Mouse (Mus musculus) 3134 (cell line): ENCODE results near the gene Tspan18.

Source experiments
- DNase-seq: peaks from one replicate; pipeline ENCODE4 v3.0.0-alpha.2; 2011; ENCODE audit warnings: low spot score; ENCODE audit not compliant: insufficient read length; ENCODE audit errors: extremely low read depth

Gene Tspan18

GRCm38 (mm10) chr2:93267791-93268190 is 66.5 kb downstream of the Tspan18 start:
- no peak for DNase-seq

DNA sequence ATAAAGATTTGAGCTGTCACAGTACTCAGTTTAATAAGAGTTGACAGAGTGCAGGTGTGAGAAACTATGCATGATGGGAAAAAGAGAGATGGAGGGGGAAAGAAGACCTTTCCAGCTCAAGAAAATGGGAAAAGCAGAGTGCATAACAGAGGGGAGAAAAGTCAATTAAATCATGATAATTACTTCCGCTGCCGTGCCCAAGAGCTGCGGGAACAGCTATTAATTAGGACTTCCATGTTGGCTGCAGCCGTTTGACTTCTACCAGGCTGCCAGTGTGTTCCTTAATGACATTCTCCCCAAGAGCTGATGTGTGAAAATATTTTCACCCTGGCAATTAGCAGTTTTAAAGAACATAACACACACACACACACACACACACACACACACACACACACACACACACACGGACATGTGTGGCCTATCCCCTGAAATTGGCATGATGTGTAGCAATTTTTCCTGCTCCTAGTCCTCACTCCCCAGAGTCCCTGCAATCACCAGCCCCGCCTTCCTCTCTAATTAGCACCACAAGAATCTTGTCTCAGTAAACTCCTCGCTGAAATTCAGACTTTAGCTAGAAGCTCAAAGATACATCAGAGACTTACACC is 67.6 kb downstream of the Tspan18 start:
- DNase-seq: no peak

- no peak for DNase-seq
Observed at GRCm38 (mm10) chr2:93262291-93263285, 71.7 kb downstream of the Tspan18 start.

DNA sequence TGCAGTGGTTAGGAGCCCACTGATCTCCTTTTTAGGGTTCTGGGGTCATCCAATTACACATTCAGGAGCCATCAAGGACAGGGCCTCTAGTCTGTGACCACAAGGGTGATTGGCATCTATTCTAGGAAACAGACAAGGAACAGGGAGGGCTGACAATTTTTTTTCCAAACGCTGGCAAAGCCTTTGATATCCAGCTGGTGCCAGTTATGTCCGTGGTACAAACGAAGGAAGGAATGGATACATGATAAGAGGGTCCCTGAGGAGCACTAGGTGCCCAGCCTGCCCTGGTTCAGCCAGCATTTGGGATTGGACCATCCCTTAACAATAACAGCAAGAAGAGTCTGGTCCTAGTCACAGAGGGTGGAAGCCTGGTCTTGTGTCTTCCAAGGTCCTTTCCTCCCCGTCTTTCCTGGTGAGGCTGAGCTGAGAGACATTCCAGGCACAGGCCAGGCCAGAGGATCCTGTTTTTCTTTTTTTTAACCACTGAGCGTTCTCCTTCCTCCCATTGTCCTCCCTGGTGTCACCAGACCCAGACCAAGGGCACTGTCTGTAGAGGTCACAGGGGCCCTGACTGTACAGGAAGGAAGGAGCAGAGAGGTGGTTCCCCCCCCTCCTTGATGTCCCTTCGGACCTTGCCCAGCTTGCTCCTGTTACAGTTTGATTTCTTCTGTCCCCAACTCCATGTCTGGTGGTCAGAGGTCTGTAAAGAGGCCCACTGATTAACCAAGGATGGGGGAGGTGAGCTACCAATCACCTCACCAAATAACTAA is 72.6 kb downstream of the Tspan18 start:
- no peak for DNase-seq

- DNase-seq: no peak
Observed at GRCm38 (mm10) chr2:93257634-93258033, 76.7 kb downstream of the Tspan18 start.

GRCm38 (mm10) chr2:93256735-93257405 is 77.4 kb downstream of the Tspan18 start:
- DNase-seq: no peak

DNA sequence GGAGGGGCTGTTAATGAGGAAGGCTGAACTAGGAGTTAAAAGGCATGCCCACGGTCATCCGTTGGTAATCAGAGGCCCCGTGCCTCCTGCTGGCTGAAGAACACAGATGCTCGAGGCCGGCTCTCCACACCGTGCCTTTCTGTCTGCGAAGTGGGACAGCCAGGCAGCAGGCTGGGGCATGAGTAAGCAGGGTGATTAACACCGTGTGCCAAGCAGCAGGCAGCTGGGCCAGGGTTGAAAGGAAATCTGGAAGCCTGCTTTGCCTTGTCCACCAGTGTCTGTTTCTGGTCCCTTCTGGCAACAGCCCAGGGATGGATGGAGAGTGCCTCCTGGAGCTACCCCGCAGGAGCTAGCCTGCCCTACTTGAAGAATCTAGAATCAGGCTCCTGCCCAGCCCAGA is 81.9 kb downstream of the Tspan18 start:
- peak; percentile 7 for DNase-seq

DNA sequence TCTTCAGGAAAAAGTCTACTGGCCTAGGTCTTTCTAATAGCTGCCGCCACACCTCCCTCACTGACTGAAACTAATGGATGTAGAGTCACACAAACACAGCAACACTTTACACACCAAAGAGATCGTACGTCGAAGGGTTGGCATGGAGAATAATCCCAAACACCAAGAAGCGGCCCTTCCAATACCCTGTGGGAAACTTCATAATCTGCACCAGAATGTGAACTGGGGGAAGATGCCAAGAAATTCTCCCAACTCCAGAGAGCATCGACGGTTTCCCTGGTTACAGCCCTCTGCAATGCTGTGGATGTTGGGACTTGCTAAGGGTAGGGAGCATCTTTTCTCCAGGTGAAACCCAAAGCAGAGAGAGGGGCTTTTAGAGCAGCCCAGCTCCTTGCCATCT is 83.7 kb downstream of the Tspan18 start:
- no peak for DNase-seq

DNA sequence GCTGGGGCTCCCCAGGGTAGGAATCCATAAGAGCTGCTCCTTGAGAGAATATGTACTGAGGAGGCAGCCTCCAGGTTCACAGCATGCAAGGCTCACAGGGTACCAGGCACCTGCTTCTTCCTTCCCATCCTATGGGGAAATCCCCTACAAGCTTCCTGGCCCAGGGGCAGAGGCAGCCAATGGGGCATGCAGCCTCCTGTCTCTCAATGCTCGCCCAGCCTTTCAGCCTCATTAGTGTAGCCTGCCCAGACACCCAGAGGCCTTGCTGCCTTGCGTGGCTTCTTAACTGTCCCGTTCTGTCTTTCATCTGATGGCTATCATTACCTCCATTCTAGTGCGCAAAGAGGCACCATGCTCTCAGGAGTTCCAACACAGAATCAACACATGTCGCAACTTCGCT is 85.2 kb downstream of the Tspan18 start:
- DNase-seq: no peak

GRCm38 (mm10) chr2:93244090-93244443 is 90.2 kb downstream of the Tspan18 start:
- no peak for DNase-seq

- no peak for DNase-seq
Observed at GRCm38 (mm10) chr2:93243439-93244089, 90.7 kb downstream of the Tspan18 start.

DNA sequence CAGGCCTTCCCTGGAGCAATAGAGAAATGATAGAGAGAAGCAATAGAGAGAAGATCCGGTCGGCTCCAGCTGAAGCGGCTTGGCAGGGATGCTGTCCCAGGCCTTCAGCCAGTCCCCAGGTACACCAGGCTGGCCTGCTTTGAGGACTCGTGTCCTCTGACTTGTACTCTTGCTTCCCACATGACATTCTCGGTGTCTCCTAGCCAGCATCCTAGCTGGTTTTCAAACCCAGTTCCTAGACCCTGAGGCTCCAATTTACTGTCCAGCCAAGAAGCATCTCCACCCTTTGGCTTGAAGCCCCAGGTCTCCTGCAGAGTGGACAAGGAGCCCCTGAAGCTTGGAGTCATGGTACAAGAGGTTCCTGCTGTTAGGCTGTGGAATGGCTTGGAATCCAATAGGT is 92.1 kb downstream of the Tspan18 start:
- DNase-seq: no peak

GRCm38 (mm10) chr2:93238864-93239263 is 95.4 kb downstream of the Tspan18 start:
- DNase-seq: no peak

- no peak for DNase-seq
Observed at GRCm38 (mm10) chr2:93237055-93237454, 97.2 kb downstream of the Tspan18 start.

DNA sequence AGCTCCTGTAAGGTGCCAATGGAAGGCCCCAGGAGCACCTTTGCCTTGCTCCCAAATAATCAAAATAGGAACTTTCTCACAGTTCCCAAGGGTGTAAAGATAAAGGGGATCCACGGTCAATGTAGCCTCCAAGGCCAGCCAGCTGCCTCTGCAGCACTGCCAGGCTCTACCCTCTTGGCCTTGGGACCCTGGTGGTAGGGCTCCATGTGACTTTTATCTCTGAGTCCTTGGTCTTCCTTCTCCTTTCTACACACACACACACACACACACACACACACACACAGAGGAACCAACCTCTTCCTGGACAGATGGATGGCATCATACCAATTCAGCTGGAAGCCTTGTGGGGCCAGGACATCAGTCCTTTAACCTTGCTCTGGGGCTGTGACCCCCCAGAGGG is 102.2 kb downstream of the Tspan18 start:
- no peak for DNase-seq

- no peak for DNase-seq
Observed at GRCm38 (mm10) chr2:93228480-93228824, 105.9 kb downstream of the Tspan18 start.

DNA sequence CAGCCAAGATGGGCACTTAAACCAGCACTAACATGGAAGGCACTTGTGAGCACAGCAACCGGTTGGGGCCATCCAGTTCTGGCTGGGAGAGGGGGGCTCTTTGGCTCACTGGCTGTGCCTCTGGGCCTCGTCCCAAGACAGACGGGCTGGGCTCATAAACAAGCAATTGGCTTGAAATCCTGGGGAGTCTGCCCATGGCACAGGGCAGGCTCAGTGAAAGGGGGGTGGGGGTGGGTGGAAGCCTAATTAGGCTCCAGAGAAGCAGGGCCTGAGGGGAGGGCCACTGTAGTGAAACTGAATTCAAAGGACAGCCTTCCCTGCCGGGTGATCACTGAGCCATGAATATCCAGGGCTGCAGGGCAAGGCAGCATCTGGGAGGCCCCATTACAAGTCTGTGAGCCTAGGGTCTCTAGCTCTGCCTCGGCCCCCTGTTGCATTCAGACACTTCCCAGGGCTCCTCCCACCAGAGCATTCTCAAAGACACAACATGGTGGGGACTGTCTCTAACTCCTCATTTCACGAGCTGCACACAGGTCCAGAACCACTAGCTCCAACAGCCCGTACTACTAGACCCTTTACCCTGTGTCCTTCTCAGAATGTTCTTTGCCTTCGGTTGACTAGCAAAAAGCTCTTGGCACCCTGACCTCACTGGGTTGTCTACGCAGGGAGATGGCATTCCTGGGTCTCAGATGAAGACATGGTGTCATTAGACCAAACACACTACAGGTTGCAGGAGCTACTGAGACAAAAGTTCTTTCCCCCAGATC is 106.4 kb downstream of the Tspan18 start:
- no peak for DNase-seq

DNA sequence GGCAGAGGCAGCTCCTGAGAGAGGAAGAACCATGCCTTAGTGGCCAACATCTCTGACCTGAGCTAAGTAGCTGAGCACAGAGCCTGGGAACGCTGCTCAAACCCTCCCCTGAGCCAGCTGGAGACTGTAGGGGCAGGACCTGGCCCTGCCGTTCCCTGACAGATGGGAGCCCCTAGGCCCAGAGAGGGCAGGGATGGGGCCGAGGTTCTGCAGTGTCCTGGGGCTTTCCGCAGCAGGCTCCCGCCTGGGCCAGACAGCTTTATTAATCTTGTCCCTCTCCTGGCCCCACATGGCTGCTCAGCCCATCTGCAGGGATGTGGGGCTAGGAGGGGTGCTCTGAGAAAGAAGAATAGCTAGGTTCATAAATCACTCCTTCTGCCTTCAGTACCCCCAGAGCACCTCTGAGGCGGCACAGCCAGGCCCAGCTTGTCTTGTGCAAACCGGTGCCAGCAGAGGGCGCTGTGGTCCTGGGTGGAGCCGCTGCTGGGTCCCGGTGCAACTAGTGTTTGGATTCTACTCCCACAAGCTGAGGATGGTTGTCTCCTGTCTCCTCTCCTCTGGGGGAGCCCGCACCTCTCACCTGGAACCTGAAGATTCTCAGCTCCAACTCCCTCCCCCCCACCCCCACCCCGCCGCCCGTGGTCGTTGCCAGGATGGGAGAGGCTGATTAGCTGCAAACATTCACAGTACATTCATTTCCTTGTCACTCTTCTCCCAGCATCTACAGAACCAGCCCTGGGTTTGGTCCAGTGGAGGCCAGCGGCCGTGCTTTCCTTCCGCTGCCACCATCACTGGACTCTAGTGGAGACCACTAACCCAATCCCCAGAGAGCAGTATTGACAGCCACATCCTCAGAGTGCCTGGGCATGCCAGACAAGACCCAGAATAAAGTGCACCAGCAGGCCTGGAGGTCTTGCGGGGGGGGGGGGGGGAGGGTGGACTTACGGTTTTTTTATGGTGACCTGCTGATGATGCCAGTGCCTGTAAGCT is 107.4 kb downstream of the Tspan18 start:
- peak; percentile 14 for DNase-seq
